Mouse (Mus musculus): ENCODE data around the gene Nhlrc4.

Nhlrc4 gene

GRCm38 (mm10) chr17:25967652-25968051 is 22.9 kb upstream of the Nhlrc4 start:
- Histone ChIP-seq H3K27me3 (ENCODE audit: control insufficient read depth, insufficient read depth, low read length, poor library complexity, severe bottlenecking) (no peaks in the 10 kb centered on the region), H3K36me3 (ENCODE audit: control insufficient read depth, insufficient read depth, low read length, poor library complexity, severe bottlenecking) (no peaks in the 10 kb centered on the region; the same call in 1 of the 2 replicates)
- no peak for DNase-seq (ENCODE audit: low read depth, low spot score)

- no peaks in the 10 kb centered on the region; the same call in 1 of the 2 replicates for H3K36me3 ChIP-seq (ENCODE audit: control insufficient read depth, insufficient read depth, low read length, poor library complexity, severe bottlenecking)
- no peaks in the 10 kb centered on the region for H3K27me3 ChIP-seq (ENCODE audit: control insufficient read depth, insufficient read depth, low read length, poor library complexity, severe bottlenecking)
- no peak for DNase-seq (ENCODE audit: low read depth, low spot score)
Measured at GRCm38 (mm10) chr17:25964271-25964670, 19.5 kb upstream of the Nhlrc4 start.

- no peak for DNase-seq (ENCODE audit: low read depth, low spot score)
- H3K36me3 ChIP-seq (ENCODE audit: control insufficient read depth, insufficient read depth, low read length, poor library complexity, severe bottlenecking), result no peaks in the 10 kb centered on the region; the same call in 1 of the 2 replicates
- no peaks in the 10 kb centered on the region for H3K27me3 ChIP-seq (ENCODE audit: control insufficient read depth, insufficient read depth, low read length, poor library complexity, severe bottlenecking)
Measured at GRCm38 (mm10) chr17:25962413-25962905, 17.7 kb upstream of the Nhlrc4 start.

GRCm38 (mm10) chr17:25961566-25961965 is 16.8 kb upstream of the Nhlrc4 start:
- no peaks in the 10 kb centered on the region for H3K27me3 ChIP-seq (ENCODE audit: control insufficient read depth, insufficient read depth, low read length, poor library complexity, severe bottlenecking)
- H3K36me3 ChIP-seq (ENCODE audit: control insufficient read depth, insufficient read depth, low read length, poor library complexity, severe bottlenecking), result peaks cover 3% of the 10 kb centered on the region
- DNase-seq (ENCODE audit: low read depth, low spot score), result no peak

GRCm38 (mm10) chr17:25959630-25960467 is 15.1 kb upstream of the Nhlrc4 start:
- Histone ChIP-seq H3K27me3 (ENCODE audit: control insufficient read depth, insufficient read depth, low read length, poor library complexity, severe bottlenecking) (no peaks in the 10 kb centered on the region), H3K36me3 (ENCODE audit: control insufficient read depth, insufficient read depth, low read length, poor library complexity, severe bottlenecking) (peaks cover 3% of the 10 kb centered on the region)
- no peak for DNase-seq (ENCODE audit: low read depth, low spot score)

GRCm38 (mm10) chr17:25958771-25959494 is 14.2 kb upstream of the Nhlrc4 start:
- Histone ChIP-seq H3K36me3 (ENCODE audit: control insufficient read depth, insufficient read depth, low read length, poor library complexity, severe bottlenecking) (peaks cover 3% of the 10 kb centered on the region), H3K27me3 (ENCODE audit: control insufficient read depth, insufficient read depth, low read length, poor library complexity, severe bottlenecking) (no peaks in the 10 kb centered on the region)
- no peak for DNase-seq (ENCODE audit: low read depth, low spot score)

GRCm38 (mm10) chr17:25957586-25958051 is 12.9 kb upstream of the Nhlrc4 start:
- Histone ChIP-seq H3K27me3 (ENCODE audit: control insufficient read depth, insufficient read depth, low read length, poor library complexity, severe bottlenecking) (no peaks in the 10 kb centered on the region), H3K36me3 (ENCODE audit: control insufficient read depth, insufficient read depth, low read length, poor library complexity, severe bottlenecking) (peaks cover 3% of the 10 kb centered on the region)
- DNase-seq (ENCODE audit: low read depth, low spot score), result no peak

- DNase-seq (ENCODE audit: low read depth, low spot score), result no peak
- H3K36me3 ChIP-seq (ENCODE audit: control insufficient read depth, insufficient read depth, low read length, poor library complexity, severe bottlenecking), result peaks cover 3% of the 10 kb centered on the region; the same call in 1 of the 2 replicates
- H3K27me3 ChIP-seq (ENCODE audit: control insufficient read depth, insufficient read depth, low read length, poor library complexity, severe bottlenecking), result no peaks in the 10 kb centered on the region
Measured at GRCm38 (mm10) chr17:25956631-25957030, 11.9 kb upstream of the Nhlrc4 start.

- no peak for DNase-seq (ENCODE audit: low read depth, low spot score)
- Histone ChIP-seq H3K36me3 (ENCODE audit: control insufficient read depth, insufficient read depth, low read length, poor library complexity, severe bottlenecking) (peaks cover 3% of the 10 kb centered on the region; the same call in 1 of the 2 replicates), H3K27me3 (ENCODE audit: control insufficient read depth, insufficient read depth, low read length, poor library complexity, severe bottlenecking) (no peaks in the 10 kb centered on the region)
Measured at GRCm38 (mm10) chr17:25956201-25956600, 11.4 kb upstream of the Nhlrc4 start.

GRCm38 (mm10) chr17:25955736-25956135 is 11.0 kb upstream of the Nhlrc4 start:
- Histone ChIP-seq H3K27me3 (ENCODE audit: control insufficient read depth, insufficient read depth, low read length, poor library complexity, severe bottlenecking) (no peaks in the 10 kb centered on the region), H3K36me3 (ENCODE audit: control insufficient read depth, insufficient read depth, low read length, poor library complexity, severe bottlenecking) (peaks cover 3% of the 10 kb centered on the region; the same call in 1 of the 2 replicates)
- no peak for DNase-seq (ENCODE audit: low read depth, low spot score)

GRCm38 (mm10) chr17:25954671-25955070 is 9.9 kb upstream of the Nhlrc4 start:
- Histone ChIP-seq H3K27me3 (ENCODE audit: control insufficient read depth, insufficient read depth, low read length, poor library complexity, severe bottlenecking) (no peaks in the 10 kb centered on the region), H3K36me3 (ENCODE audit: control insufficient read depth, insufficient read depth, low read length, poor library complexity, severe bottlenecking) (peaks cover 3% of the 10 kb centered on the region; the same call in 1 of the 2 replicates)
- no peak for DNase-seq (ENCODE audit: low read depth, low spot score)

- no peak for DNase-seq (ENCODE audit: low read depth, low spot score)
- Histone ChIP-seq H3K27me3 (ENCODE audit: control insufficient read depth, insufficient read depth, low read length, poor library complexity, severe bottlenecking) (no peaks in the 10 kb centered on the region), H3K36me3 (ENCODE audit: control insufficient read depth, insufficient read depth, low read length, poor library complexity, severe bottlenecking) (peaks cover 3% of the 10 kb centered on the region; the same call in 1 of the 2 replicates)
Measured at GRCm38 (mm10) chr17:25953161-25953560, 8.4 kb upstream of the Nhlrc4 start.

GRCm38 (mm10) chr17:25951803-25952623 is 7.3 kb upstream of the Nhlrc4 start, which contains the start of gene A930017K11Rik:
TSS of gene A930017K11Rik (minus strand) at chr17:25952565.
- Histone ChIP-seq H3K36me3 (ENCODE audit: control insufficient read depth, insufficient read depth, low read length, poor library complexity, severe bottlenecking) (no peaks in the 10 kb centered on the region), H3K27me3 (ENCODE audit: control insufficient read depth, insufficient read depth, low read length, poor library complexity, severe bottlenecking) (no peaks in the 10 kb centered on the region)
- DNase-seq (ENCODE audit: low read depth, low spot score), result no peak

- Histone ChIP-seq H3K27me3 (ENCODE audit: control insufficient read depth, insufficient read depth, low read length, poor library complexity, severe bottlenecking) (no peaks in the 10 kb centered on the region), H3K36me3 (ENCODE audit: control insufficient read depth, insufficient read depth, low read length, poor library complexity, severe bottlenecking) (no peaks in the 10 kb centered on the region)
- no peak for DNase-seq (ENCODE audit: low read depth, low spot score)
Measured at GRCm38 (mm10) chr17:25951225-25951802, 6.6 kb upstream of the Nhlrc4 start.
